In the genomic region with DNA sequence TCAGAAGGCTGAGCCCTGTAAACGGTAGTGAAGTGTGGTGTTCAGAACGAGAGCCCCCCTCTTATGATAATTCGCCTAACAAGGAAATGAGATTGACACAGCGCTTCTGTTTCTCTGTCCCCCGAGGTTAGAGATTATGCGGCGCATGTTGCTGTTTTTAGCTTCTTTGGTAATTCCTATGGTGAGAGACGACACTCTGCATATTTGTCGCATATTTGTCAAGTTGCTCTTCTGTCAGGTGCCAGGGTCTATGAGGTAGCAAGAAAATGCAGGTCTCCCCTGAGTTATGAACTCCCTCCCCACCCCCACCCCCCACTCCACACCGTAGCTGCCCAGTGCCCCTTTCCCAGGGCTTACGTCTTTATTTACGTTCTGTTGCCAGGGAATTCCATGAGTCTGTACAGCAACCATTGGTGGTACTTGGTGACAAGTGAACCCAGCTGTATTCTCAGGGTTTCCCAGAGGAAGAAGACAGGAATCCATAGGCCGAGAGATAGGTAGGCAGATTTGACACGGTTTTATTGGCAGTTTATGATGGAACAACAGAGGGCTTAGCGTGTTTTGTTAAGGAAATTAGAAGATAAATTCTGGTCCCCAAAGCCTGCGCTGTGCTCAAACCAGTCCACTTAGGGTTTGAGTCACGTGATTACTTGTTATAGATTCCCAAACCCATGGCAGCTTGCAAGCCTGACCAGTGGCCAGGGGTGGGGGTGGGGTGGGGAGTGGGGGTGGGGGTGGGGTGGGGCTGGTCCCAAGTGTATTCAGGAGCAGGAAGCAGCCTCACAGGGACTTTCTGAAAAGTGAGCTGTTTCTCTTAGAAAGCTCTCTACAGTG, we compare ENCODE assay signal across 12 mouse cellular contexts. TPM values are rescaled to one million over a fixed set of nuclear protein-coding genes. Genes with fewer than 3 reads are reported as not detected.
DNase-seq lines count a peak whose midpoint lies in the region; ATAC-seq lines count a peak whose summit lies in the region.
"Had no signal": no experiment of that assay in that cellular context is flagged by ENCODE, and none has a peak within 500 bp of the region (broad histone marks: within the 10 kb centered on the region; RNA-seq: fewer than 3 reads in every experiment).

No protein-coding gene starts in this region.

- H3K27me3 ChIP-seq in heart, embryonic 16.5 days (ENCODE audit: control insufficient read depth, insufficient read depth, low read length), result no peaks in the 10 kb centered on the region
- no peaks in the 10 kb centered on the region for H3K27me3 ChIP-seq in forebrain, embryonic 14.5 days (replicated peaks; ENCODE audit: control insufficient read depth, insufficient read depth, low read length)
- H3K27me3 ChIP-seq in midbrain, embryonic 14.5 days (ENCODE audit: control insufficient read depth, insufficient read depth, low read length), result no peaks in the 10 kb centered on the region
- H3K27me3 ChIP-seq: limb, embryonic 15.5 days had no signal

- peaks cover 7% of the 10 kb centered on the region for H3K4me1 ChIP-seq in heart, embryonic 16.5 days (ENCODE audit: control insufficient read depth, insufficient read depth, low read length)
- H3K4me1 ChIP-seq in forebrain, embryonic 14.5 days (ENCODE audit: control insufficient read depth, insufficient read depth, low read length), result no peaks in the 10 kb centered on the region
- peaks cover 11% of the 10 kb centered on the region; the same call in 1 of the 2 replicates for H3K4me1 ChIP-seq in midbrain, embryonic 14.5 days (ENCODE audit: control insufficient read depth, insufficient read depth, low read length)
- H3K4me1 ChIP-seq: limb, embryonic 15.5 days had no signal

- peak overlapping the region; percentile 38 for H3K4me3 ChIP-seq in heart, embryonic 16.5 days (ENCODE audit: low read length)
- no peak overlapping the region for H3K4me3 ChIP-seq in forebrain, embryonic 14.5 days (ENCODE audit: low read depth, low read length)
- H3K4me3 ChIP-seq in midbrain, embryonic 14.5 days (replicated peaks; ENCODE audit: low read depth, low read length), result no peak overlapping the region
- H3K4me3 ChIP-seq: limb, embryonic 15.5 days had no signal

- no peak; the same call in 1 of the 2 replicates for ATAC-seq in heart, embryonic 16.5 days (replicated peaks; ENCODE audit: extremely low read depth, insufficient read depth, low FRiP score)
- ATAC-seq in forebrain, embryonic 14.5 days, result peak; percentile 54; the same call in 1 of the 2 replicates
- ATAC-seq in midbrain, embryonic 14.5 days (ENCODE audit: low FRiP score, low TSS enrichment), result peak; percentile 62; the same call in 1 of the 2 replicates

- H3K9ac ChIP-seq in heart, embryonic 16.5 days (ENCODE audit: low read length), result no peak overlapping the region; the same call in 1 of the 2 replicates
- no peak overlapping the region for H3K9ac ChIP-seq in forebrain, embryonic 14.5 days (ENCODE audit: low read length)
- no peak overlapping the region for H3K9ac ChIP-seq in midbrain, embryonic 14.5 days (replicated peaks; ENCODE audit: low read length)
- H3K9ac ChIP-seq: limb, embryonic 15.5 days had no signal

- 15% methylated on average over 17 of the region's 17 CpGs for WGBS in heart, embryonic 16.5 days
- WGBS in forebrain, embryonic 14.5 days, result 28% methylated on average over 17 of the region's 17 CpGs
- 7% methylated on average over 17 of the region's 17 CpGs for WGBS in midbrain, embryonic 14.5 days

- intact Hi-C loops in heart, postnatal 25 days (cut with DNase I), result no loop called here

- no peaks in the 10 kb centered on the region for H3K36me3 ChIP-seq in heart, embryonic 16.5 days (ENCODE audit: control insufficient read depth, insufficient read depth)
- no peaks in the 10 kb centered on the region for H3K36me3 ChIP-seq in forebrain, embryonic 14.5 days (ENCODE audit: control insufficient read depth, insufficient read depth, low read length)
- no peaks in the 10 kb centered on the region for H3K36me3 ChIP-seq in midbrain, embryonic 14.5 days (ENCODE audit: control insufficient read depth, insufficient read depth, low read length)
- H3K36me3 ChIP-seq: limb, embryonic 15.5 days had no signal

- peak overlapping the region; percentile 62 for H3K4me2 ChIP-seq in heart, embryonic 16.5 days (ENCODE audit: low read depth, low read length)
- peak overlapping the region; percentile 16; the same call in 1 of the 2 replicates for H3K4me2 ChIP-seq in forebrain, embryonic 14.5 days (ENCODE audit: low read length)
- peak overlapping the region; percentile 40 for H3K4me2 ChIP-seq in midbrain, embryonic 14.5 days (ENCODE audit: low read length)
- H3K4me2 ChIP-seq: limb, embryonic 15.5 days had no signal

- H3K9me3 ChIP-seq in heart, embryonic 16.5 days (replicated peaks; ENCODE audit: control insufficient read depth, low read length), result no peaks in the 10 kb centered on the region
- no peaks in the 10 kb centered on the region for H3K9me3 ChIP-seq in forebrain, embryonic 14.5 days (replicated peaks; ENCODE audit: control insufficient read depth, low read length)
- no peaks in the 10 kb centered on the region for H3K9me3 ChIP-seq in midbrain, embryonic 14.5 days (ENCODE audit: control insufficient read depth, low read length)
- H3K9me3 ChIP-seq: limb, embryonic 15.5 days had no signal

- no peak for DNase-seq in heart, postnatal 25 days (ENCODE audit: low spot score)
- DNase-seq in MN1 (ENCODE audit: low spot score), result peak; percentile 35
- DNase-seq in forebrain, embryonic 14.5 days (ENCODE audit: low spot score), result peak; percentile 38
- peak; percentile 73 for DNase-seq in midbrain, embryonic 14.5 days
- DNase-seq in frontal cortex, postnatal 10 days (ENCODE audit: low spot score in 2 of 2), result no peak
- no peak for DNase-seq in thymus, adult 18-20 months
- DNase-seq in ovary, postnatal 14 days (ENCODE audit: low spot score), result no peak
- DNase-seq: cerebellum, adult 11 months; kidney, postnatal 36 days; thymus, postnatal 4 days had no signal

- H3K27ac ChIP-seq in heart, embryonic 16.5 days (ENCODE audit: low read length), result no peak overlapping the region
- no peak overlapping the region for H3K27ac ChIP-seq in forebrain, embryonic 14.5 days (ENCODE audit: low read depth, low read length)
- H3K27ac ChIP-seq in midbrain, embryonic 14.5 days (replicated peaks; ENCODE audit: low read depth, low read length), result no peak overlapping the region
- H3K27ac ChIP-seq: limb, embryonic 15.5 days had no signal

RNA-seq across cellular contexts. Expression of a gene that starts 16.3 kb away (rescaled TPM):
- 12.3 and 12.7 TPM in 2 replicates for polyA plus RNA-seq in heart, embryonic 16.5 days (2015; fragmentation: Nextera tagmentation; extraction: Ambion mirVana)
- total RNA-seq in heart, postnatal 25 days (2021), result 1 to 10 TPM; 2.3 TPM
- polyA plus RNA-seq in forebrain, embryonic 14.5 days (2014; fragmentation: Nextera tagmentation; extraction: Ambion mirVana), result 5.5 and 7.7 TPM in 2 replicates
- 15.4 and 15.6 TPM in 2 replicates for polyA plus RNA-seq in midbrain, embryonic 14.5 days (2014; fragmentation: Nextera tagmentation; extraction: Ambion mirVana)

Comparison
In these comparisons a context has a peak if more than half of its experiments do, and no peak if none do; other contexts are left out.
1. DNase-seq: peak in MN1 (single experiment), forebrain, embryonic 14.5 days (single experiment) and midbrain, embryonic 14.5 days (single experiment); none in heart, postnatal 25 days (single experiment), frontal cortex, postnatal 10 days (0 of 2), thymus, adult 18-20 months (0 of 2) and ovary, postnatal 14 days (single experiment).
2. Peak in every context shown above with its lines, with median percentiles within 50 percentile points of each other: H3K4me2 ChIP-seq.